Mouse (Mus musculus): ENCODE measurements at regions not wholly inside any gene's neighbourhood (a gene's known extent, or its start where the extent isn't known, plus 50 kb on each side); places are given as distances from the start of the nearest gene placed in this dataset.
"Not testable (repeated sequence)": the region's sequence is repeated elsewhere in the genome, so short reads cannot be mapped to it uniquely, and the experiment has no call there.

- DNase-seq (ENCODE audit: low spot score) (no peak), ATAC-seq (ENCODE audit: extremely low read depth, insufficient number of reproducible peaks, low FRiP score, poor library complexity, severe bottlenecking) (no peak)
- no peaks in the 10 kb centered on the region for H3K4me1 ChIP-seq (ENCODE audit: insufficient read depth, low read depth, low read length)
- H3K4me3 ChIP-seq (ENCODE audit: low read depth, low read length), result no peak overlapping the region
- no peaks in the 10 kb centered on the region for H3K36me3 ChIP-seq (replicated peaks)
- H3K27me3 ChIP-seq (ENCODE audit: insufficient read depth, low read length), result no peaks in the 10 kb centered on the region
- H3K9me3 ChIP-seq (replicated peaks), result no peaks in the 10 kb centered on the region
- no peak for TF ChIP-seq TAL1 (conservative IDR thresholded peaks at IDR 0.05; ENCODE audit: low read depth, low read length)
Observed at GRCm38 (mm10) chr3:16130385-16130784, 124.1 kb upstream of the Gm5150 start.

GRCm38 (mm10) chr3:16125346-16125915, 119.2 kb upstream of the Gm5150 start:
- not testable (repeated sequence) for H3K4me3 ChIP-seq (ENCODE audit: low read depth, low read length); H3K27me3 ChIP-seq (ENCODE audit: insufficient read depth, low read length); DNase-seq (ENCODE audit: low spot score); H3K36me3 ChIP-seq (replicated peaks); H3K4me1 ChIP-seq (ENCODE audit: insufficient read depth, low read depth, low read length); ATAC-seq (ENCODE audit: extremely low read depth, insufficient number of reproducible peaks, low FRiP score, poor library complexity, severe bottlenecking); H3K9me3 ChIP-seq (replicated peaks)

GRCm38 (mm10) chr3:16115944-16116343, 109.7 kb upstream of the Gm5150 start:
- DNase-seq (ENCODE audit: low spot score), result no peak
- TF ChIP-seq GATA1 (IDR thresholded peaks at IDR 0.05; ENCODE audit: borderline replicate concordance, low read length) (no peak), POLR2AphosphoS5 (IDR thresholded peaks at IDR 0.05; ENCODE audit: insufficient replicate concordance, low read depth, low read length) (no peak)

GRCm38 (mm10) chr3:16107492-16107891, 101.3 kb upstream of the Gm5150 start:
- TF ChIP-seq POLR2AphosphoS5 (IDR thresholded peaks at IDR 0.05; ENCODE audit: insufficient replicate concordance, low read depth, low read length) (no peak), GATA2 (IDR thresholded peaks at IDR 0.05; ENCODE audit: borderline replicate concordance, low read depth, low read length) (no peak), GATA1 (IDR thresholded peaks at IDR 0.05; ENCODE audit: borderline replicate concordance, low read length) (no peak), TAL1 (conservative IDR thresholded peaks at IDR 0.05; ENCODE audit: low read depth, low read length) (no peak), CTCF (IDR thresholded peaks at IDR 0.05; ENCODE audit: low read depth, low read length) (no peak)
- no peak for ATAC-seq (ENCODE audit: extremely low read depth, insufficient number of reproducible peaks, low FRiP score, poor library complexity, severe bottlenecking)
- H3K27me3 ChIP-seq (ENCODE audit: insufficient read depth, low read length), result no peaks in the 10 kb centered on the region
- no peaks in the 10 kb centered on the region for H3K9me3 ChIP-seq (replicated peaks)
- no peaks in the 10 kb centered on the region for H3K36me3 ChIP-seq (replicated peaks)
- no peak for DNase-seq (ENCODE audit: low spot score)
- no peaks in the 10 kb centered on the region for H3K4me1 ChIP-seq (ENCODE audit: insufficient read depth, low read depth, low read length)
- H3K4me3 ChIP-seq (ENCODE audit: low read depth, low read length), result no peak overlapping the region

More at GRCm38 (mm10) chr3:16115944-16116343, 109.7 kb upstream of the Gm5150 start:
- Histone ChIP-seq H3K9me3 (replicated peaks) (no peaks in the 10 kb centered on the region), H3K4me1 (ENCODE audit: insufficient read depth, low read depth, low read length) (no peaks in the 10 kb centered on the region), H3K27me3 (ENCODE audit: insufficient read depth, low read length) (peaks cover 6% of the 10 kb centered on the region), H3K36me3 (replicated peaks) (no peaks in the 10 kb centered on the region), H3K4me3 (ENCODE audit: low read depth, low read length) (no peak overlapping the region)
- no peak for ATAC-seq (ENCODE audit: extremely low read depth, insufficient number of reproducible peaks, low FRiP score, poor library complexity, severe bottlenecking)

- DNase-seq (ENCODE audit: low spot score), result no peak
- Histone ChIP-seq H3K4me3 (ENCODE audit: low read depth, low read length) (no peak overlapping the region), H3K27me3 (ENCODE audit: insufficient read depth, low read length) (no peaks in the 10 kb centered on the region), H3K4me1 (ENCODE audit: insufficient read depth, low read depth, low read length) (no peaks in the 10 kb centered on the region), H3K9me3 (replicated peaks) (no peaks in the 10 kb centered on the region), H3K36me3 (replicated peaks) (no peaks in the 10 kb centered on the region)
- TF ChIP-seq GATA1 (IDR thresholded peaks at IDR 0.05; ENCODE audit: borderline replicate concordance, low read length), result no peak
- TF ChIP-seq POLR2AphosphoS5 (IDR thresholded peaks at IDR 0.05; ENCODE audit: insufficient replicate concordance, low read depth, low read length), result no peak
- ATAC-seq (ENCODE audit: extremely low read depth, insufficient number of reproducible peaks, low FRiP score, poor library complexity, severe bottlenecking), result no peak
Observed at GRCm38 (mm10) chr3:16105080-16105479, 98.8 kb upstream of the Gm5150 start.

- H3K4me3 ChIP-seq (ENCODE audit: low read depth, low read length), result no peak overlapping the region
- no peaks in the 10 kb centered on the region for H3K36me3 ChIP-seq (replicated peaks)
- H3K27me3 ChIP-seq (ENCODE audit: insufficient read depth, low read length), result no peaks in the 10 kb centered on the region
- DNase-seq (ENCODE audit: low spot score), result no peak
- TF ChIP-seq TAL1 (conservative IDR thresholded peaks at IDR 0.05; ENCODE audit: low read depth, low read length) (no peak), GATA2 (IDR thresholded peaks at IDR 0.05; ENCODE audit: borderline replicate concordance, low read depth, low read length) (no peak), GATA1 (IDR thresholded peaks at IDR 0.05; ENCODE audit: borderline replicate concordance, low read length) (no peak), CTCF (IDR thresholded peaks at IDR 0.05; ENCODE audit: low read depth, low read length) (no peak), POLR2AphosphoS5 (IDR thresholded peaks at IDR 0.05; ENCODE audit: insufficient replicate concordance, low read depth, low read length) (no peak)
- H3K4me1 ChIP-seq (ENCODE audit: insufficient read depth, low read depth, low read length), result no peaks in the 10 kb centered on the region
- ATAC-seq (ENCODE audit: extremely low read depth, insufficient number of reproducible peaks, low FRiP score, poor library complexity, severe bottlenecking), result no peak
- no peaks in the 10 kb centered on the region for H3K9me3 ChIP-seq (replicated peaks)
Observed at GRCm38 (mm10) chr3:16103180-16103579, 96.9 kb upstream of the Gm5150 start.

- no peaks in the 10 kb centered on the region for H3K36me3 ChIP-seq (replicated peaks)
- ATAC-seq (ENCODE audit: extremely low read depth, insufficient number of reproducible peaks, low FRiP score, poor library complexity, severe bottlenecking) (0 out of 2 replicates have a peak, but pooled peaks have one; percentile 28), DNase-seq (ENCODE audit: low spot score) (peak; percentile 10)
- H3K9me3 ChIP-seq (replicated peaks), result no peaks in the 10 kb centered on the region
- H3K4me1 ChIP-seq (ENCODE audit: insufficient read depth, low read depth, low read length), result no peaks in the 10 kb centered on the region
- TF ChIP-seq GATA2 (IDR thresholded peaks at IDR 0.05; ENCODE audit: borderline replicate concordance, low read depth, low read length) (no peak), CTCF (IDR thresholded peaks at IDR 0.05; ENCODE audit: low read depth, low read length) (no peak), GATA1 (IDR thresholded peaks at IDR 0.05; ENCODE audit: borderline replicate concordance, low read length) (no peak), TAL1 (conservative IDR thresholded peaks at IDR 0.05; ENCODE audit: low read depth, low read length) (no peak), POLR2AphosphoS5 (IDR thresholded peaks at IDR 0.05; ENCODE audit: insufficient replicate concordance, low read depth, low read length) (no peak)
- no peaks in the 10 kb centered on the region for H3K27me3 ChIP-seq (ENCODE audit: insufficient read depth, low read length)
- H3K4me3 ChIP-seq (ENCODE audit: low read depth, low read length), result no peak overlapping the region
Observed at GRCm38 (mm10) chr3:16086550-16086949, 80.3 kb upstream of the Gm5150 start.
